Mouse (Mus musculus): ENCODE results near the gene Rrp12. TPM values are rescaled to one million over a fixed set of nuclear protein-coding genes. Genes with fewer than 3 reads are reported as not detected.

Gene Rrp12
- polyA plus RNA-seq (2017; shearing (Covaris generic)) = 20.9 TPM

DNA sequence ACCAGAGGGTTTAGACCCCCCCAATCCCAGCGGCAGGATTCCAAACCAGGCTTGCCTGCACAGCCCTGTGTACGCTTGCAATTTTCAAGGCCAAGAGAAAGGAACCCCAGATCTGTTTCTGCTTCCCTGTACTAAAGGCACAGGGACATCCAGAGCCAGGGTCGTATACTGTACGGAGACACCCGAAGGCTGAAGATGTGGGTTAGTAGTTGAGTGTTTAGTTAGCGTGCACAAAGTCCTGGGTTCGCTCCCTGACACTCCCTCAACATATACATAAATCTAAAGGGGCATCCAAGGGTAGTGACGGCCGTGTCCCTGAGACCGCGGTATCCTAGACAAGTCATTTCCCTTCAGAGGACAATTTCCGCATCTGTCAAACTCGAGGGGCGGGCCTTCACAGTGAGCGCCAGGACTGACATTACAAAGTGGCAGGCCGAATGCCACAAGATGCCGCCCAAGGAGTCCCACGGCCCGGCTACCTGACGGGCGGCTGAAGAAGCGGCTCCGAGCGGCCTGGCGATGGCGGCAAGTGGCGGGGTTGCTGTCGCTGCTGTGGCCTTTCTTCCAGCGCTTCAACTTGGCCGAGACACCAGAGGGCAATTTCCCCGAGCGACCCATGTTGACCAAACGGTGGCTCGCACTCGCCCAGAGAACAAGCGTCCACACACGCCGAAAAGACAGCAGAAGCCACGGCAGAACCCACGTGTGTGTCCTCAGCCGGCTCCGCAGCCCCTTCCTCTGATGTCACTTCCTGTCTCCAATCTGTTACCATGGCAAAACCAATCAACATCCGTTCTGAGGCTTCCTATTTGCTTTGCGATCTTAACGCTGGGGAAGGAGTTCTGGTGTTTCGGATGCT lies at the start of gene Rrp12:
Gene Rrp12 (minus strand): TSS at position 714 of the 859 bp plus-strand sequence.

DNA sequence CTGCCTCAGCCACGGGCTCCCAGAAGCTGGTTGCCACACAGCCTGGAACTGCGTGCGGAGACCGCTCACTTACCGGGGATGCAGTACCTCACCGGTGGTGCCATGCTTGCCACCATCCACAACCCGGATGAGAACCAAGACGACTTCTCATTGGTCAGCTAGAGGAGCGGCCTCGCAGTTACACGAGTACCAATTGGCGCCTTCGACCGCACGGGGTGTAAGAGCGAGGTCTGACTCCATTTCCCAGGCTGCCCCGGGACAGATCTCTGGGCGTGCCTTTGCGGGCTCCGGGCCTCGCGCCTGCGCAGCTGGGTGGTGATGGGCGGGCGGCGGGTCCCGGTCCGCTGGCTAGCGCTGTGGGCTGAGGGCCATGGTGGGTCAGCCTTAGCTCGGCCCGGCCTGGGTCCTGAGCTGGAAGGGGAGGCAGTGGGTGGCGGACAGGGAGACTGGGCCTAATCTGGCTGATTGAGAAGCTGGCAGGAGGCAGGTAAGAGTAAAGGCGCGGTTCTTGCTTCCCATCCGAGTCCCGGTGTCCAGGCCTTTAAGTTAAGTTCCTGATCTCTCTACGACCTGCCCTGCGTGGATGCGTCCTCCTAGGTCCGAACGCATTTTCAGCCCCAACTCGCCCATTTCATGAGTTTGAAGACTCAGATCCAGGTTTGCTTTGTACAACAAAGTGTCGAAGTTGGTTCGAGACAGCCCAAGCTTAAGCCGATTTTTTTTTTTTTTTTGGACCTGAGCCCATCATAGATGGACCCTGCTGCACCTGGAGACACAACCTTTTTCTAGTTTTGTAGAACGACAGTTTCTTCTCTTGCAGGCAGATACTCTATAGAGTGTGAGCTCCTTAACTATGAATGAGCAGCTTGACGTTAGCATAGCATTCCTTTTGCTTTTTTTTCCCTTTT lies 37.5 kb upstream of the Rrp12 start, which contains the start of the genes Exosc1 and Zdhhc16:
Gene Exosc1 (minus strand): TSS at position 245 of the 908 bp plus-strand sequence.
Gene Zdhhc16 (plus strand): TSS at position 302 of the 908 bp plus-strand sequence.

DNA sequence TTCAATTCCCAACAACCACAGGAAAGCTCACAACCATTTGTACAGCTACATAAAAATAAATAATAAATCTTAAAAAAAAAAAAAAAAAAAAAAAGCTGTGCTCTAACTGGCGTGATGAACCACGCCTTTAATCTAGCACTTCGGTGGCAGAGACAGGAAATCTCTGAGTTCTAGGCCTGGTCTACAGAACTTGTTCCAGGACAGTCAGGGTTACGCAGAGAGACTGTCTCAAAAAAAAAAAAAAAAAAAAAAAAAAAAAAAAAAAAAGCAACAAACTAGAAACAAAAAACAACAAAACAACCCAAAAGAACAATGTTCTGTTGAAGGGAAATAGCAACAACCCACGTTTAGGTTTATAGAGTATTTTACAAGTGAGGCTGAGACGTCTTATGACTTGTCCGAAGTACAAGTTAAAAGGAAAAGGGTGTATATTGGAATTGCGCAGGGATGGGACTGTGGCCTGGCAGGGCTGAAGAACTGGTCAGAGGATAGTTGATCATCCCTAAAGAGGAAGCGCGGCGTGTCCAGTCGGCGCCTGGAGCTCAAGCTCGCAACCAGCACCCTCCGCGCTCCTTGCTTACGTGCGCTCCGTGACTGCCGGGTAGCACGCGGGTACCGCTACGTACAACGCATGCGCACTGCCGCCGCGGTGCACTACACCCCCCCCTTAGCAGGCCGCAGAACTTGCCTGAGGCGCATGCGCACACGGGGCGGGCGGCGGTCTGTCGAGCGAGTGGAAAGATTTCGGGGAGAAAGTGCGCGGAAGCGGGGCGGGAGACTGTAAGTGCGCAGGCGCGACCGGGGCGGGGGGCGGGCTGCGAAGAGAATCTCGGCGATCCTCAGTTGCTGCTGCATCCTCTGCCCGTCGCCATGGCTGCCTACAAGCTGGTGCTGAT lies 15.5 kb upstream of the Rrp12 start, which contains the start of gene Pgam1:
Gene Pgam1 (plus strand): TSS at position 746 of the 896 bp plus-strand sequence.

DNA sequence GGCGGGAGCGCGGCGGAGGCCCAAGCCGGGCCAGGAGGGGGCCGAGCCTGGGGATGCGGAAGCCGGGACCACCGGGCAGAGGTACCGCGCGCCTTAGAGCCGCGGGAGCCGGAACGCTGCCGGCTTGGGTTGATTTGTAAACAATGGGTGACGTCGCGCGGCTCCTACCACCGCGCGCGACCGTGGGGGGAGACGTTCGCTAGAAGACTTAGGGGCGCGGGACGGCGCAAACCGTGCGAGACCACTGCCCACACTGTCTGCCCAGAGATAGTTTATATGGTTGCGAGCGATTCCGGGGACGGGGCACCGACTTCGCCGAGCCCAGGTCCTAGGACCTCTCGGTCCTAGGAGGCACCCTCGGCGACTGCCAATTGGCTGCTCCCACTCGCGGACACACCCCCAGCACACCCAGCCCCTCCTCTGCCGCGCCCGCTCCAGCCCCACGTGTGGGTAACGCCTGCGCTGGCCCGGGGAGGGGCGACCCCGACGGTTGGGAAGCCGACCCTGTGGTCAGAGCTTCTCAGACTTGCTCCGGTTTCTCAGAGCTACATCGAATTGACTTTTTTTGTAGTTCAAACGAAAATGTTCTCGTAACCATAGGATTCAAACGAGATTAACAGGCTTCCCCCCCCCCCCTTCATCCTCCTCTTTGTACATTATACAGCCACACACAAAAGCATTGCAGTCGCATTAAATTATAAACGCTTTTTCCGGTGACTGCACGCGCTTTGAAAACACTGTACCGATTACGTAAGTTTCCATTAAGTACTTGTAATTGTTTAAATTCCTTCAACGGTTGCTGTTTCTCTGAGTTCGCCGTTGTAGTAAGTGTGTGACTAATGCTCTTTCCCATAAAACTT lies 47.8 kb downstream of the Rrp12 start, which contains the start of gene Frat2:
Gene Frat2 (minus strand): TSS at position 141 of the 860 bp plus-strand sequence.

DNA sequence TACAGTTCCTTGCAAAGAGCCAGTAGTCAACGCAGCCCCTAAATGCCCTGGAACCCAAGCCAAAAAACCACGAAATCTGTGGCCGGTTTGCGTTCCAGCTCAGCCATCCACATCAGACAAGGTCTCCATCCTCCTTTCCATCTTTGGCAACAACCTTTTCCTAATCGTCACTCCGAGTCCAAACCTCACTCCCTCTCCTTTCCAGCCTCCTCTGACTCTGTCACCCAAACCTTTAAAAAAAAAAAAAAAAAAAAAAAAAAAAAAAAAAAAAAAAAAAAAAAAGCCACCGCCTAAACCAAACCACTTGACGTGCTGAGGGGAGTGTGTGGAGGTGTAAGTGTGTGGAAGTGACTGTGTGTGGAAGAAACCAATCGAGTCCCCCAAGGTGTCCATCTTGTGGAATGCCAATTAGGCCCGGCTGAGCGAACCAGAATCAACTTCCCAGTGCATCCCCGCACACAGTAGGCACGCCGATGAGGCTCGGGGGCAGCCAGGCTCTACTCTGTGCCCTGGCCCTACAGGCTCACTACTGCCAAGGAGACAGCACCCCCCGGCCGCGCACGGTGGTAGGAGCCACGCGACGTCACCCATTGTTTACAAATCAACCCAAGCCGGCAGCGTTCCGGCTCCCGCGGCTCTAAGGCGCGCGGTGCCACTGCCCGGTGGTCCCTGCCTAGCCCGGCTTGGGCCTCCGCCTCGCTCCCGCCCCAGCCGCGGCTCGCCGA lies 66.4 kb downstream of the Rrp12 start, which contains the start of gene Frat1:
Gene Frat1 (plus strand): TSS at position 590 of the 725 bp plus-strand sequence.

Other genes starting within 250 kb of the Rrp12 start
- 0.17 TPM for gene Slit1, start 152.5 kb downstream of the Rrp12 start, polyA plus RNA-seq (2017; shearing (Covaris generic))
- 3.1 TPM for gene Arhgap19, start 94.1 kb downstream of the Rrp12 start, polyA plus RNA-seq (2017; shearing (Covaris generic))
- gene Frat1, start 66.2 kb downstream of the Rrp12 start, polyA plus RNA-seq (2017; shearing (Covaris generic)) = 4.5 TPM
- 26.2 TPM for gene Frat2, start 48.0 kb downstream of the Rrp12 start, polyA plus RNA-seq (2017; shearing (Covaris generic))
- 114 TPM for gene Pgam1, start 15.8 kb upstream of the Rrp12 start, polyA plus RNA-seq (2017; shearing (Covaris generic))
- 80.7 TPM for gene Exosc1, start 37.2 kb upstream of the Rrp12 start, polyA plus RNA-seq (2017; shearing (Covaris generic))
- 68.7 TPM for gene Zdhhc16, start 37.3 kb upstream of the Rrp12 start, polyA plus RNA-seq (2017; shearing (Covaris generic))
- 68.6 TPM for gene Mms19, start 85.0 kb upstream of the Rrp12 start, polyA plus RNA-seq (2017; shearing (Covaris generic))
- 8.2 TPM for gene Ubtd1, start 85.6 kb upstream of the Rrp12 start, polyA plus RNA-seq (2017; shearing (Covaris generic))
- not detected for gene Ankrd2, start 139.8 kb upstream of the Rrp12 start, polyA plus RNA-seq (2017; shearing (Covaris generic))
- not detected for gene Hoga1, start 149.4 kb upstream of the Rrp12 start, polyA plus RNA-seq (2017; shearing (Covaris generic))
- gene 4933411K16Rik, start 156.1 kb upstream of the Rrp12 start, polyA plus RNA-seq (2017; shearing (Covaris generic)) = not detected
- gene Morn4, start 190.2 kb upstream of the Rrp12 start, polyA plus RNA-seq (2017; shearing (Covaris generic)) = 0.26 TPM
- gene Pi4k2a, start 194.3 kb upstream of the Rrp12 start, polyA plus RNA-seq (2017; shearing (Covaris generic)) = 43.0 TPM
- gene Avpi1, start 232.9 kb upstream of the Rrp12 start, polyA plus RNA-seq (2017; shearing (Covaris generic)) = 5.3 TPM

Data from CD4-positive, CD25-positive, alpha-beta regulatory T cell (primary cell).